Mouse (Mus musculus): ENCODE results near the gene Cramp1l. TPM values are rescaled to one million over a fixed set of nuclear protein-coding genes. Genes with fewer than 3 reads are reported as not detected.

The Cramp1l gene
- 7.4 and 8.4 TPM in 2 replicates for polyA plus RNA-seq (2015; fragmentation: Nextera tagmentation; extraction: Ambion mirVana)

GRCm38 (mm10) chr17:25015655-25016291, at the start of gene Cramp1l, which contains the start of gene Ift140:
Cramp1l (minus strand) TSS chr17:25015788.
Ift140 (plus strand) TSS chr17:25016085.
- H3K4me2 ChIP-seq (replicated peaks) = peak within 1 kb of the TSS; percentile 96
- H3K4me3 ChIP-seq = peak within 1 kb of the TSS; percentile 99
- H3K9ac ChIP-seq = peak within 1 kb of the TSS; percentile 98
- WGBS = under 1% methylated on average over 62 of the region's 62 CpGs
- ATAC-seq (ENCODE audit: low FRiP score, low read depth) = peak; percentile 99
- no peaks in the 10 kb centered on the region for H3K9me3 ChIP-seq
- peaks cover 19% of the 10 kb centered on the region for H3K4me1 ChIP-seq
- no peaks in the 10 kb centered on the region for H3K27me3 ChIP-seq
- peak within 1 kb of the TSS; percentile 85 for H3K27ac ChIP-seq
- H3K36me3 ChIP-seq = peaks cover 25% of the 10 kb centered on the region

- 88% methylated on average over 3 of the region's 3 CpGs for WGBS
These were observed 49.6 kb upstream of the Cramp1l start for GRCm38 (mm10) chr17:25065189-25065588.

GRCm38 (mm10) chr17:25064351-25064750, 48.8 kb upstream of the Cramp1l start:
- Histone ChIP-seq H3K4me1 (peaks cover 4% of the 10 kb centered on the region; the same call in 1 of the 2 replicates), H3K9me3 (no peaks in the 10 kb centered on the region), H3K27ac (no peak overlapping the region), H3K4me2 (replicated peaks) (no peak overlapping the region), H3K9ac (no peak overlapping the region), H3K27me3 (no peaks in the 10 kb centered on the region), H3K4me3 (no peak overlapping the region), H3K36me3 (peaks cover 49% of the 10 kb centered on the region)
- ATAC-seq (ENCODE audit: low FRiP score, low read depth) = no peak
- 78% methylated on average over 9 of the region's 9 CpGs for whole genome bisulfite sequencing

More at GRCm38 (mm10) chr17:25065189-25065588, 49.6 kb upstream of the Cramp1l start:
- Histone ChIP-seq H3K9ac (no peak overlapping the region), H3K9me3 (no peaks in the 10 kb centered on the region), H3K4me3 (no peak overlapping the region), H3K36me3 (peaks cover 50% of the 10 kb centered on the region), H3K4me1 (peaks cover 4% of the 10 kb centered on the region; the same call in 1 of the 2 replicates), H3K27me3 (no peaks in the 10 kb centered on the region), H3K4me2 (replicated peaks) (no peak overlapping the region), H3K27ac (no peak overlapping the region)
- ATAC-seq (ENCODE audit: low FRiP score, low read depth) = no peak

- H3K9ac ChIP-seq = no peak overlapping the region
- no peak for ATAC-seq (ENCODE audit: low FRiP score, low read depth)
- no peak overlapping the region for H3K4me2 ChIP-seq (replicated peaks)
- no peaks in the 10 kb centered on the region for H3K9me3 ChIP-seq
- peaks cover 4% of the 10 kb centered on the region; the same call in 1 of the 2 replicates for H3K4me1 ChIP-seq
- H3K27ac ChIP-seq = peak overlapping the region; percentile 22; the same call in 1 of the 2 replicates
- H3K4me3 ChIP-seq = no peak overlapping the region
- WGBS = 88% methylated on average over 12 of the region's 12 CpGs
- H3K36me3 ChIP-seq = peaks cover 53% of the 10 kb centered on the region
- no peaks in the 10 kb centered on the region for H3K27me3 ChIP-seq
These were observed 48.3 kb upstream of the Cramp1l start for GRCm38 (mm10) chr17:25063872-25064271.

GRCm38 (mm10) chr17:25063261-25063660, 47.7 kb upstream of the Cramp1l start:
- Histone ChIP-seq H3K4me3 (no peak overlapping the region), H3K27ac (no peak overlapping the region), H3K36me3 (peaks cover 56% of the 10 kb centered on the region), H3K27me3 (no peaks in the 10 kb centered on the region), H3K9me3 (no peaks in the 10 kb centered on the region), H3K4me2 (replicated peaks) (no peak overlapping the region), H3K9ac (no peak overlapping the region), H3K4me1 (peaks cover 4% of the 10 kb centered on the region; the same call in 1 of the 2 replicates)
- WGBS = 81% methylated on average over 4 of the region's 4 CpGs
- ATAC-seq (ENCODE audit: low FRiP score, low read depth) = no peak

- Histone ChIP-seq H3K36me3 (peaks cover 83% of the 10 kb centered on the region), H3K27ac (no peak overlapping the region), H3K4me1 (no peaks in the 10 kb centered on the region), H3K9ac (no peak overlapping the region), H3K4me2 (replicated peaks) (no peak overlapping the region), H3K9me3 (no peaks in the 10 kb centered on the region), H3K4me3 (no peak overlapping the region), H3K27me3 (no peaks in the 10 kb centered on the region)
- ATAC-seq (ENCODE audit: low FRiP score, low read depth) = no peak
- 80% methylated on average over 6 of the region's 6 CpGs for WGBS
These were observed 41.5 kb upstream of the Cramp1l start for GRCm38 (mm10) chr17:25057041-25057440.

GRCm38 (mm10) chr17:25053274-25053673, 37.7 kb upstream of the Cramp1l start:
- no peaks in the 10 kb centered on the region for H3K9me3 ChIP-seq
- no peaks in the 10 kb centered on the region for H3K4me1 ChIP-seq
- no peaks in the 10 kb centered on the region for H3K27me3 ChIP-seq
- 84% methylated on average over 9 of the region's 9 CpGs for WGBS
- H3K4me3 ChIP-seq = no peak overlapping the region
- H3K36me3 ChIP-seq = peaks cover 80% of the 10 kb centered on the region
- H3K27ac ChIP-seq = no peak overlapping the region
- no peak overlapping the region for H3K4me2 ChIP-seq (replicated peaks)
- no peak for ATAC-seq (ENCODE audit: low FRiP score, low read depth)
- no peak overlapping the region for H3K9ac ChIP-seq

GRCm38 (mm10) chr17:25047143-25047542, 31.6 kb upstream of the Cramp1l start:
- Histone ChIP-seq H3K27me3 (no peaks in the 10 kb centered on the region), H3K4me3 (no peak overlapping the region), H3K4me1 (no peaks in the 10 kb centered on the region), H3K9ac (no peak overlapping the region), H3K36me3 (peaks cover 55% of the 10 kb centered on the region), H3K4me2 (replicated peaks) (no peak overlapping the region), H3K9me3 (no peaks in the 10 kb centered on the region), H3K27ac (no peak overlapping the region)
- WGBS = 88% methylated on average over 6 of the region's 6 CpGs
- ATAC-seq (ENCODE audit: low FRiP score, low read depth) = no peak

- Histone ChIP-seq H3K36me3 (peaks cover 47% of the 10 kb centered on the region), H3K4me3 (no peak overlapping the region), H3K9me3 (no peaks in the 10 kb centered on the region), H3K4me2 (replicated peaks) (no peak overlapping the region), H3K27ac (no peak overlapping the region; the same call in 1 of the 2 replicates), H3K27me3 (no peaks in the 10 kb centered on the region), H3K4me1 (no peaks in the 10 kb centered on the region), H3K9ac (no peak overlapping the region)
- WGBS = 86% methylated on average over 4 of the region's 4 CpGs
- ATAC-seq (ENCODE audit: low FRiP score, low read depth) = no peak
These were observed 29.7 kb upstream of the Cramp1l start for GRCm38 (mm10) chr17:25045281-25045680.

GRCm38 (mm10) chr17:25044879-25045278, 29.3 kb upstream of the Cramp1l start:
- 58% methylated on average over 7 of the region's 7 CpGs for WGBS
- Histone ChIP-seq H3K4me2 (replicated peaks) (no peak overlapping the region), H3K36me3 (peaks cover 44% of the 10 kb centered on the region), H3K27me3 (no peaks in the 10 kb centered on the region), H3K9me3 (no peaks in the 10 kb centered on the region), H3K4me1 (no peaks in the 10 kb centered on the region), H3K27ac (no peak overlapping the region), H3K4me3 (no peak overlapping the region), H3K9ac (no peak overlapping the region)
- ATAC-seq (ENCODE audit: low FRiP score, low read depth) = no peak

- H3K4me3 ChIP-seq = no peak overlapping the region
- H3K27me3 ChIP-seq = no peaks in the 10 kb centered on the region
- no peak overlapping the region for H3K9ac ChIP-seq
- no peaks in the 10 kb centered on the region for H3K9me3 ChIP-seq
- peaks cover 71% of the 10 kb centered on the region for H3K36me3 ChIP-seq
- no peak overlapping the region for H3K4me2 ChIP-seq (replicated peaks)
- WGBS = 67% methylated on average over 4 of the region's 4 CpGs
- ATAC-seq (ENCODE audit: low FRiP score, low read depth) = no peak
- H3K27ac ChIP-seq = no peak overlapping the region
- H3K4me1 ChIP-seq = no peaks in the 10 kb centered on the region
These were observed 20.6 kb upstream of the Cramp1l start for GRCm38 (mm10) chr17:25036183-25036582.

GRCm38 (mm10) chr17:25016292-25017132, 924 bp upstream of the Cramp1l start:
- Histone ChIP-seq H3K4me2 (replicated peaks) (peak overlapping the region; percentile 95), H3K9me3 (no peaks in the 10 kb centered on the region), H3K4me3 (peak overlapping the region; percentile 99), H3K4me1 (peaks cover 19% of the 10 kb centered on the region), H3K27ac (peak overlapping the region; percentile 67), H3K36me3 (peaks cover 22% of the 10 kb centered on the region), H3K9ac (peak overlapping the region; percentile 83), H3K27me3 (no peaks in the 10 kb centered on the region)
- ATAC-seq (ENCODE audit: low FRiP score, low read depth) = peak; percentile 84
- under 1% methylated on average over 55 of the region's 55 CpGs for WGBS
